Mouse (Mus musculus) kidney, adult 9 months (tissue): ENCODE data around the gene Tgfbr1.
A peak's percentile ranks its signal among the peaks of the same experiment; 100 is the strongest.

Experiments used
- DNase-seq: peaks from one replicate; pipeline ENCODE4 v3.0.0; 2022

Gene Tgfbr1

DNA sequence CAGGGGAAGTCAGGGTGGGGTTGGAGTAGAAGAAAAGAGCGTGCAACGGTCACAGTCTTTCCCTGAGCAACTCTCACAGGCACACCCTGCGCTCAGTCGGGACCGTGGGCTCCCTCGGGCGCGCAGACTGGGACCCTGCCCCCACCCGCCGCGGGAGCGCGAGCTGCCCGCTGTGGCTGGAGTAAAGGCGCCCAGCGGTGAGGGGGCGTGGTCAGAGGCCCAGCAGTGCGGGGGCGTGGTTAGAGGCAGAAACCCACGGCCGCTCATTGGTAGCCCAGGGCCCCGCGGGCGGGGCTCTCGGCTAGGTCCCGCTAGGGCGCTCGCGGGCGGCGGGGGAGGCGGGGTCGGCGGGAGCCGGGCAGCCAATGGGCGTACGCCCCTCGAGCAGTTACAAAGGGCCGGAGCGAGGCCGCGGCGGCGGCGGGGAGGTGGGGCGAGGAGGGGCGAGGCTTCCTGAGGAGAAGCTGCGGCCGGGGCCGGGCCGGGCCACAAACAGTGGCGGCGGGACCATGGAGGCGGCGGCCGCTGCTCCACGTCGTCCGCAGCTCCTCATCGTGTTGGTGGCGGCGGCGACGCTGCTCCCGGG is at the start of gene Tgfbr1:
Gene Tgfbr1, plus strand, starts transcription at position 420 of the 586 bp plus-strand sequence.
- peak; percentile 99 for DNase-seq

DNA sequence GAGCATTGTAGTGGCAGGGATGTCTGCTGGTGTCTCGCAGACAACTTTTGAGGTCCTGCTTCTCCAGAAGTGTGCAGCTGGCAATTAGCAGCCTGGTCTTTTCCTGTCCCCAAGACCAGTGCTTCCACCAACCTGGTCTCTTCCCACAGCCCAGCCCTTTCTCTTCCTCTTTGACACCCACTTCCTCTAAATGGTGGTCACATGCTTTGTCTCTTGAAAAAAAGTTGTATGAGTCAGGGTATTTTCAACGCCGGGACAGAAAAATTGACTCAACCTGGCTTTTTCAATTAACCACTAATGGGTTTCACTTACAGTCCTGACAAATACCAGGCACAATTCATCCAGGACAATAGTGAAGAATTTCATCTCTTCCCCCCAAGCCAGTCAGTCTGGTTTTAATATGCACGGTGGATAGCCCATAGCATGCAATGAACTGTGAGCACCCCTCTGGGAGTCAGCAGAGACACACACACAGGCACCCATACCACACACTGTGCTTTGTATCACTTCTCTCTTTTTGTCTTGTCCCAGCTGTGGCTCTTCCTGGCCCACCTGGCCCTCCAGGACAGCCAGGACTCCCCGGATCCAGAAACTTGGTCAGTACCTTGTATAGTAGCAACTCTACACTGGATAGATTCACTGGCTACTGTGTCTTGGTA is 49.6 kb upstream of the Tgfbr1 start:
- DNase-seq: peak; percentile 17

DNA sequence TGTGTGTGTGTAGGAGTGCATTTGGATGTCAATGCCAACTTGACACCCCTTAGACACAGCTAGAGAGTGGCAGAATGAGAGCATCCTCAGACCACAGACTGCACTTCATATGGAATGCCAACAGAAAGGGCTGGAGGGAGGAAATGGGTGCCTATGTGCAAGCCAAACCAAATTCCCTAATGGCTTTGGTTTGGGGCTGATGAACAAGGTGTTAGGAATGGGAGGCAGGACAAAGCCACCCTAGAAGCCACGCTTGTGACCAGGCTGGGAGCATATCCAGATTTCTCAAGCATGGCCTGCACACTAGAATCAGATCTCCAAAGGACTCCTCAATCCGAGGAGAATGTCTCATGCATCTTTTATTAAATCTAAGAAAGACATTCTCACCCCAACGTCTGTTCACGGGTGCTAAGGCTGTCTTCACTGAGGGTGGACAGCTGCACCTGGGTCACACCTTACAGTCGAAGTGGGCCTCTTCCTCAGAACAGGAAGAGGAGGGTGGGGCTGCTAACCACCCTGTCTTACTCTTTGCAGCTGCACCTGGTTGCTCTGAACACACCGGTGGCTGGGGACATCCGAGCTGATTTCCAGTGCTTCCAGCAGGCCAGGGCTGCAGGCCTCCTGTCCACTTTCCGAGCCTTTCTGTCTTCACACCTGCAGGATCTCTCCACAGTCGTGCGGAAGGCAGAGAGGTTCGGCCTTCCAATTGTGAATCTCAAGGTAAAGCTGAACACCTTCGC is 43.0 kb upstream of the Tgfbr1 start:
- DNase-seq: no peak

DNA sequence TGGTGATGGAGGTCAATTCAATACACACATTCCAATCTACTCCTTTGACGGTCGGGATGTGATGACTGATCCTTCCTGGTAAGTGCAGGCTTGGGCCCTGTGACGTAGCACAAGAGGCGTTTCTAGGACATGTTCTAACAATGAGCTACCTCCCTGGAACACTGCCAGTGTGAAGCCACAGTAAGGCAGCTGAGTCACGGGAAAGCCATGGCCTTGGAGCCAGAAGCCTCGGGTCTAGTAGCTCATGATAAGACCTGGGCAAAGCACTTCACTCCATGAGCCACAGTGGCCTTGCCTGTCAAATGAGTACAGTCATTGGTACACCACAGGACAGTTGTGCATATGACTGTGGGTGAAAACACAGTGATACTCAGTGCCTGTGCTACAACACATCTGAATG is 42.2 kb upstream of the Tgfbr1 start:
- no peak for DNase-seq

DNA sequence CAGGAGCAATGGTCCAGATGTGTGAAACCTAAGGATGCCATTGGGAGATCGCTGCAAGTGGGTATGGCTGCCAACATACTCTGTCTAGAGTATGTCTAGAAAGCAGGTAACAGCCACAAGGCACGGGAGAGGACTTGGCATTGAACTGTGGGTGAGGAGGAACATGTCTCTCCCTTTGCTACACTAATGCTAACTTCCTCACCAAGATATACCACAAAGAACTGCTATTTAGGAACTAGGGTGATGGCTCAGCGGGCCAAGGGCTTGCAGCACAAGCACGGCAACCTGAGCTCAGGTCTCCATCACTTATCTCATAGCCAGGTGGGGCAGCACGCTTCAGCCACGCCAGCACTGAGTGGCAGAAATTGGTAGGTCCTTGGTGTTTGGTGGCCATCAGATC is 41.6 kb upstream of the Tgfbr1 start:
- DNase-seq: no peak

DNA sequence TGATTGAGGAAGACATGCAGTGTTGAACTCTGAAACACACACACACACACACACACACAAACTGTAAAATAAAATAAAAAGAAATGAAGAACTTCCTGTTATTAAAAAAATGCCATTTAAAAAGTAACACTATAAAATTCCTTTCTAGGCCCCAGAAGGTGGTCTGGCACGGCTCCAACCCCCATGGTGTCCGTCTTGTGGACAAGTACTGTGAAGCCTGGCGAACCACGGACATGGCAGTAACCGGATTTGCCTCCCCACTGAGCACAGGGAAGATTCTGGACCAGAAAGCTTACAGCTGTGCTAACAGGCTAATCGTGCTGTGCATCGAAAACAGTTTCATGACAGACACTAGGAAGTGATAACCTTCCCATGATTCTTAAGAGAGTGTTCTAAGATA is 41.1 kb upstream of the Tgfbr1 start:
- DNase-seq: no peak

DNA sequence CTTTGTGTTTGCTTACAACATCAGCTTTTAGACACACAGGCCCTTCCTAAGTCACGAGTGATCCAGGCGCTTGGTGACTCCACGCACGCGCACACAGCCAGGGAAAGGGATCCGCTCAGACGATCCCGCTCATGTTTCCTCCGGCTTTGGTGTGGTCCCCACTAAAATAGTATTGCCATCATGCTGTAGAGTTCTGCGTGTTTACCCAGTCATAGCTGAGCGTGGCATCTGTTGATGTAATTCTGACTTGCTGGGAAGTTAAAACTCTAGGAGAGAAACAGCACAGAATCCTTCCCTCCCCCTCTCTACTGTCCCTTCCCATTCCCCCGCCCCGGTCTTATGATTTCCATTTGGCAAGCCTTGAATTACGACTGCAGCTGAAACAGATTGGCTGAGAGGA is 40.3 kb upstream of the Tgfbr1 start:
- no peak for DNase-seq

DNA sequence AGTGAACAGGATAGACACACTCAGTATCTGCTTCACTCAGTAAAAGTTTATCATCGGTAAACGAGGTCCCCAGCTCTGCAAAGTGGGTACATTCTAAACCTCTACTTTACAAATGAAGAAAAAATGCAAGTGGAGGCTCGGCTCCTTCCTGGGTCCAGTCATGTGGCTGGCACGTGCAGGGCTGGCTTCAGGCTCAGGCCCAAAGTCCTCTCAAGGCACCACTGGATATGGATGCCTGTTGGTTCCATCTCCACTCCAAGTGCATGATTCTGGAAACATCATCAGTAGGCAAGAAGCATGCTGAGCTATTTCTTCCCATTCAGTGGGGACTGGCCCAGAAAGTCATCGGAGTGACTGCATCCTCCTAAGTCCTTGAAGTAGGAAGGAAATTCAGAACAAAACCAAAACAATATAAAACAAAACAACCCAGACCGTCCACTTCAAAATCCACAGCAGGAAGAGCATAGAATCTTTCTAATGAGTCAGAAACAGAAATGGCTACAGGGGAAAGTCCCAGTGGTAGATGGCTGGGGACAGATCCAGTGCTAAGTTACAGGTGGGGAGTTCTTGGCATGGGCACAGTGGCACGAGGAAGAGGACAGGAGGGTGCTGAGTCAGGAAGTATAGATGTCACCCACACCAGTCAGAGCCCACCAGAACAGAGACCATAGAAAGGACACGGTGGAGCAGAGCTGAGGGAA is 39.2 kb upstream of the Tgfbr1 start:
- peak; percentile 26 for DNase-seq

DNA sequence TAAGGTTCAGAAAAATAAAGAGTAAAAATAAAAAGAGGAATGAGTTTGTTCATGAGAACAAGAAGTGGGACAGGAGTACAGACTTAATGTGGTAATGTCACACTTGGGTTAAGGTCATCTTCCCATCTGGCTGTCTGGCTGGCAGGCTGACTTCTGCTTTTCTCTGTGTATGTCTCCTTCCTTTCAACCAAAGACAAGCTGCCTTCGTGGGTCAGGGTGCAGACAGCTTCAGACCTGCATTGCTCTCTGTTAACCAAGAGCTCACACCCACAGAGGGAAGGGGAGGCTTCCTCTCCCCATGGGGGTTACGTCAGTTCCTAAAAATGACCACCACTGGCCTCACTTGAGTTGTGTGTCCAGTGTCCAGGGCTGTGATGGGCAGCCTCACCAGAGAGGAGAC is 37.6 kb upstream of the Tgfbr1 start:
- DNase-seq: no peak

DNA sequence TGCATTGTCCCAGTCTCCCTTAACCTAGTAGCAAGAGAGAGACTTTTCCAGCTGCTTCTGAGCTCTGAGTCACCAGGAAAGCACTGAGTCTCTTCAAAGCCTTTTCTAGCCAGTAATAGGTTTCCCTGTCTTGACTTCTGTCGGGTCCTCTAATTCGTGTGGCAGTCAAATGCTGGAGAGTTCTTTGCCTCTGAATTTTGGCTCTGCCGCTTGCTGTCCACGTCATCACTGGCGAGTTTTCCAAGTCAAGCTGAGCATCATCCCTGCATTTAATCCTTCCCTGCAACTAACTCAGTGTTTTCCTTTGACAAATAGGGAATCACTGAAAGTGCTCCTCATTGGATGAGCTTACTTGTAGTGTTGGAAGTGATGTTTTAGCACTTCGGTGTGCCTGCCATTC is 36.6 kb upstream of the Tgfbr1 start:
- no peak for DNase-seq

DNA sequence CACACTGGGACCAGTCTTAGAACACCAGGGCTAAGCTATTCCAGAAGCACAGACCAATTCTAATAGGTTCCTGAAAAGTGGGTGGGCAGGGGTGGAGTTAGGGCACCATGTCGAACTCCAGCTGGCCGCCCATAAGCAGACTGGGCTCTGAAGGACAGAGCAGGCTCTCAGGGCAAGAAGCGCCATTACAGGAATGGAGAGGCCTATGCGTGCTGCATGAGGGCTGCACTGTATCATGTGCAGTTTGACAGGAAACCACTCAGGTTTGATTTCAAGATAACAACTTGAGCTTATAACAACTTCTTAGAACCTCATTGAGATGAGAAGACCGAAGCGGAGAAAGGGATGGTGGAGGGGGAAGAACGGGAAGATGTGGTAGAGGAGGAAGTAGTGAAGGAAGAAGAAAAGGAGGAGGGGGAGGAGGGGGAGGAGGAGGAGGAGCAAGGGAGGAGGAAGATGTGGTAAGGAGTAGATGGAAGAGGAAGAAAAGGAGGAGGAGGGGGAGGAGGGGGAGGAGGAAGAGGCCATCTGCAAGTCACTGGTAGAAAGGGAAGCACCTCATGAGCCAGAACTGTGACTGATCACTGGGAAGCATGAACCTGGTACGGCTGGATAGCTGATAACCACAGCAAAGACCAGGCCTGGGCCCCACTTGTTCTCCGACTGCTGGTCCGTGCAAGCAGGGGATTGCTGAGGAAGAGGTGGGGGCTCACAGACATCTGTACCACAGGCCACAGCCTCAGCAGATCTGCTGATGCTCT is 33.3 kb upstream of the Tgfbr1 start:
- DNase-seq: no peak

DNA sequence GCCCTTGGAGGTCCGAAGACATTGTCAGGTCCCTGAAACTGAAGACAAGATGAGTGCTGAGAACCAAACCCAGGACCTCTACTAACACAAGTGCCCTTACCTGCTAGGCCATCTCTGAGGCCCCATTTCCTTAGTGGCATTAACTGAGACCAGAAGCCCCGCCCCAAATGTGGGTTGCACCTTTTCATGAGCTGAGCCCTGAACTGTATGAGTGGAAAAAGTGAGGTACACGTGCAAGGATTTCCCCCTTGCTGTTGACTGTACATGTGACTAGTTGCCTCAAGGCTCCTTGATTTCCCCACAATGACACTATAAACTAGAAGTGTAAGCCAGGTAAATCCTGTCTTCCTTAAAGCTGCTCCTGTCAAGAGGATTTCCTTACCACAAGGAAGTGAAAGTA is 30.7 kb upstream of the Tgfbr1 start:
- no peak for DNase-seq

DNA sequence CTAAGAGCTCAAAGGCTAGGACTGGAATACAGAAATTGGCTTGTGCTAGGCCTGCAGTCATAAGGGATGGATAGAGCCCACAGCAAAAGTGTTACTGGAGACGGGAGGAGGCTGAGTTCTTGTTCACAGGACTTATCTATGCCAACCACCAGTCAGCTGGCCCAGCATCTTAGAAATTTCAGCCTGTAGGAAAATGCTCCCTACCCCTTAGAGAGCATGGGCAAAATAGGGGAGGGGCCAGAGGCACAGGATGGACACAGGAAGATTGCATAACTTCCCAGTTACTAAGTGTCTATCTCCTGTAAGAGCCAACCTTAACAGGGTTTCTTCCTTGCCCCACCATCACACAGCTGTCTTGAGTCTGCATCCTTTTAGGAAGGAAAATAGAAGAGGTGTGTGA is 28.8 kb upstream of the Tgfbr1 start:
- no peak for DNase-seq

DNA sequence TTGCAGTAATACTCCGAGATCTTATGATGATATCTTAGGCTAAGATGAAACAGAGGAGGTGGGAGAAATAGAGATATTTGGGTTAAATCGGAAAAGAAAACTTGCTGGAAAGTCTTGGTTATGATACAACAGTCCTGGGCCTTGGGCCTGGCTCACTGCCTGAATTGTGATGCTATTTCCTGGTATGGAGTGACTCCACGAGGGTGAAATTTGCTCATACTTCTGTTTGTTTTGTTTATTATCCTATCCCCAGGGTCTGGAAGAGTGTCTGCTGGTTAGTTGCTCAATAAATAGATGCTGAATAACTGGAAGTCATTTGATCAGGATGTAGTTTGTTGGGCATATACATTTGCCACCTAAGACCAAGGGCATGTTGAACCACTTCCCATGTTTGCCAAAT is 25.2 kb upstream of the Tgfbr1 start:
- no peak for DNase-seq

DNA sequence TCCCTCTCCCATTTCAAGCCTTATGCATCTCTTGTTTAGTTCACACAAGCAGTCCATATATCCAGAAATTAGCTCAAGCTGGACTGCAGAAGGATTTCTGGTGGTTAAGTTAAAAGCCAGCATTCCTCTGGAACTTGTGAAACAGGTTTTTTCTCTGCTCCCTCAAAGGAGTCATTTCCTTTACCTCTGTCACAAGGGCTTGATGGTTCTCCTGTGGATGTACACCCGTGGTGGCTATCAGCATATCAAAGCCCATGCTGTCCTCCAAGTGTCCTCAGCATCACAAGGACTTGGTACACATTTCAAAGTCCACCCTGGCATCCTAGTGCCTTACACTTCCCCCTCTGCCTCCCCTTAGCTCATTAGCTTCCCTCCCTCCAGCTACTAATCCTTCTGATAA is 23.7 kb upstream of the Tgfbr1 start:
- DNase-seq: no peak

DNA sequence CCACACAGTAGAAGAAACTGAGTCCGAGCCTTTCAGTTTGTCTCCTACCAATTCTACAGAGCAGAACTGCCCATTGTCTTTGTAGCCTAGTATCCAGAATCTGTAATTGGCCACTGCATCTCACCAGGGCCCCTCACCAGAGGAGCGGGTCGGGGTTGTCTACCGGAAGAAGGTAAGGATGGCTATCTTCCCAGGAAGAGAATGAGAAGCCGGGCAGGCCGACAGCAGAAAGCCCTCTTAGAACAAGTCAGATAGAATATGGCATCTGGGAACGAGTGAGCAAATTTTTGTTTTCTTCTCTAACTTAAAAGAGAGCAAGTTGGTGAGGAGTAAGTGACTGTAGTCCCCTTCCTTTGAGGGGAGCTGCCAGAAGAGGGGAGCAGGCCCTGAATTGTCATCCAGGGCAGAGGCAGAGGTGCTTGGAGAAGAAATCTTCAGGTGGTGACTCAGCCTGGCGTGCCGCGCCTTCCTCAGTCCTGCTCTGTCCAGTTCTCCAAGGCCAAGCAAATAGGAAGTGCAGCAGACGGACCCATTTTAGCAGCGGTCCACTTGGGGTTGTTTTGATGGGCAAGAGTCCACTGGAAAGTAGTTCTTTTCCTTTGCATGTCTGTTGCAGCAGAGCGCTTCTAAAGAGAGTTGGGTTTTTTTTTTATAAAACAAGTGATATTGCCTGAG is 22.5 kb upstream of the Tgfbr1 start:
- no peak for DNase-seq

DNA sequence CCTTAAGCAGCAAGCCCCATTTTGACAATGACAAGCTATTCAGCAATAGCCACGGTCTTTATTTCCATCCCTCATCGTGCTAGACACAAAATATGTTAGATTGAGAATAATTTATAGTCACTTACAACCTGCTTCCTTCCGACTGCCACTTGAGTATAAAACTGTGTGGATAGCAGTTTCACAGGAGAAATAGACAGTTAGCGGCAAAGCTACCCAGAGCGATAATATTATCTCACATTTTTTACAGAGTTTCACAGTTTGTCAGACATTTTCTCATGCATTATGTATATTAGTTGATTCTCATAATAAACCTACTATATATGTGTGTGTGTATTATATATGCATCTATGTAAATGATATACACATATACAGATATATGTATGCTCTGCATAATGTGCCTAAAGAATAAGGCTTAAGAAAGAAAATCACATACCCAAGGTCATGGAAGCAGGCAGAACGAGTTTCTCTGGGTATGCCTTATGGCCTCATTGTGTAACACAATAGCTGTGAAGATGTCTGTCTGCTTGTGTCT is 20.1 kb upstream of the Tgfbr1 start:
- DNase-seq: no peak

DNA sequence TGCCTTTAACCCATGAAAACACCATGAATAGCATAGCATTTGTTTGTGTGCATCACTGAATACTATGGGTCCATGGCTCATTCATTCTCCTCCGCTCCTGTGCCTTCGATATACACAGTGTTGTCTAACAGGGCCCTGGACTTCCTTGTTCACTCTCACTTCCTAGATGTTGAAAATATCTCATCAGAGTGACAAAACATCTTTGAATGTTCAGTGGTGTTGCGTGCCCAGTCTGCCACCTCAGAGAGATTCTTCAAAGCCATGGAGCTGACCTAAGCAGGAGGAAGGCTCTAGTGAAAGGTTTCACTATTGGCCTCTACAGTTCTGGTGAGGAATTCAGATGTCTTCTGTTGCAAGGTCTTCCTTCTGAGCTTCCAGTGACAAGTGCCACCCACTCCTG is 19.5 kb upstream of the Tgfbr1 start:
- no peak for DNase-seq

DNA sequence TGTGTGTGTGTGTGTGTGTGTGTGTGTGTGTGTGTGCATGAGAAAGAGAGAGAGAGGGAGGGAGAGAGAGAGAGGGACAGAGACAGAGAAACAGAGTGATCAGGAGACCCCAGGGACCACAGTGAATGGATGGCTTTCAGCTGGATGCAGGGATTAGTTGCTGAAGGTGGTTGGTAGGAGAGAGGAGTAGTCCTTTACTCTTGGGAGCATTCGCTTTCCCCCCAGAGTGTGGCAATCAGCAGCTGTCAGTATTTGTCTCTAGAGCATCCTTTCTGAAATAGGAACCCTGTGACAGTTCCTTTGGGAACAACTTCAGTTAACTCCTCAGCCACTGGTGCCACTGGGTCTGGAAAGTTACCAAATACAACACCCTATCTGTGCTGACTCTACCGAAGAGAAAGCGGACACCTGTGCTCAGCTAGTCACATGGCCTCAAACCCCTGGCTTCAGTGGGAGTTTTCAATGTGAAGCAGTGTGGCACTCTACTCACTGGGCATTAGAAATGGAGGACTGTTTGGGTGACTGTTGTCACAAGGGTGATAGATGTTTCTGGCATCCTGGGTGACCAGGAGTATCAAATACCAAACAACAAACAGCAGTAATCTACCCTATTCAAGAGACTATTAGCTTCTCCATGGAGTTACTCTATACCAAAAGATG is 16.0 kb upstream of the Tgfbr1 start:
- DNase-seq: no peak

DNA sequence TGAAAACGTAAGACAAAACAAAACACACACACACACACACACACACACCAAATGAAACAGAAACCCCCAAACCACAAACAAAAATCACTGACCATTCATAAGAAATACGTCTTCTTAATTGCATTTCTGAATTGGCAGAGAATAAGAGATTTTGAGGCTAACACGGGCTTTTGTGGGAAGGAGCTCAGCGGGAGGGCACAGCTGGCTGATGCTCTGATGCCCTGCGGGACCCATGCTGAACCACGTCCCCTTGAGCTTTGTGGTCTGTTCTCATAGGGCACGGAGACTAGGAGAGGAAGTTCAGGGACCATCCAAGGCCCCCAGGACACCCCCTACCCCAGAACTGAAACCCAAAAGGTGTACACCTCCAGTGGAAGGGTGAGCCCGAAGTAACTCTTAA is 10.4 kb upstream of the Tgfbr1 start:
- no peak for DNase-seq

DNA sequence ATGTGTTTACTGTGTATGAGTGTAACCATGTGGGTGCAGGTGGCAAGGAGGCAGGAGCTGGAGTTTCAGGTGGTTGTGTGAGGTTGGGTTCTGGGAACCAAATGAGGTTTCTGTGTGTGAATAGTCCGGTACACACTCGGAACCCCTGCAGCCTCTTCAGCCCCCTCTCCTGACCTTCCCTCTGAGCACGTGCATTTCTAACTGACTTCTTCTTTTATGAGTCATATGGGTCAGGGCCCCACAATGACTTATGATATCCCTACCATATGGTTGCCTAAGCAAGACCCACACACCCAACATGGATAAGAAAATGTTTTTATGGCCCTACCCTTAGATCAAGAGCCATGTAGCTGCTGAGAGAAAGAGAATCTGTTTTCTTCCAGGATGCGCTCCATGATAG is 6.0 kb upstream of the Tgfbr1 start:
- DNase-seq: no peak

DNA sequence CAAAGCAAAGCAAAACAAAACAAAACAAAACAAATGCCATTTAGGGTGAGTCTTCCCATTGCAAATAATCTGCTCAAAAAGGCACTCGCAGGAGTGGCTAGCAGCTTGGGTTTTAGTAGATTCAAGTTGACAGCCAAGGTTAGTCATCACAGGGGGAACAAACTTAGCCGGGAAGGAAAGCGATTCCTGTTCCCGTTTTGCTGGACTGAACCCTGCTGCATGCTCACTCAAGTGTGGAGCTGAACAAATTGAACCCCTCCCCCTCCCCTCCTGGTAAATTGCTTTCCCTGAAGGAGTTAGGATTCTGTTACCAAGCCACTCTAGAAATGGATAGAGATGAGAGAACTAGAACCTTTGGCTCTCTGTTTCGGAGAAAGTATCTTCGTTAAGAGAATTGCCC is 3.3 kb upstream of the Tgfbr1 start:
- DNase-seq: peak; percentile 78
